8 mouse cellular contexts compared by ENCODE assay signal in genomic region chr8:81061950-81062349, GRCm38 (mm10). TPM values are rescaled to one million over a fixed set of nuclear protein-coding genes. Genes with fewer than 3 reads are reported as not detected.
DNase-seq lines count a peak whose midpoint lies in the region; ATAC-seq lines count a peak whose summit lies in the region.
"Had no signal": no experiment of that assay in that cellular context is flagged by ENCODE, and none has a peak within 500 bp of the region (broad histone marks: within the 10 kb centered on the region; RNA-seq: fewer than 3 reads in every experiment).

No protein-coding gene starts in this region.

- no peaks in the 10 kb centered on the region for H3K9me3 ChIP-seq in neural tube, embryonic 15.5 days (replicated peaks)

- no peak overlapping the region for H3K4me2 ChIP-seq in neural tube, embryonic 15.5 days

- H3K9ac ChIP-seq in neural tube, embryonic 15.5 days (replicated peaks) = no peak overlapping the region
- H3K9ac ChIP-seq: liver, embryonic 14.5 days had no signal

- no peak overlapping the region for H3K4me3 ChIP-seq in neural tube, embryonic 15.5 days (replicated peaks)

- intact Hi-C loops in left cerebral cortex, postnatal 36 days (cut with DNase I) = loop anchor here (2.0 to 10.0 kb wide), 3 partner anchors 280 to 1773 kb away; partner anchors contain the start of gene Inpp4b

- no peak overlapping the region for H3K27ac ChIP-seq in neural tube, embryonic 15.5 days (replicated peaks)
- H3K27ac ChIP-seq: liver, embryonic 14.5 days had no signal

- DNase-seq in left cerebral cortex, adult 11 months (ENCODE audit: low spot score) = peak; percentile 35
- no peak for DNase-seq in left cerebral cortex, postnatal 36 days (ENCODE audit: low spot score in 2 of 2)
- DNase-seq in ES-CJ7 (ENCODE audit: low read depth, low spot score) = peak; percentile 38
- DNase-seq in brain, embryonic 18.5 days (ENCODE audit: low read depth, low spot score) = peak; percentile 56
- DNase-seq in kidney, postnatal 10 days = peak; percentile 32
- no peak for DNase-seq in adrenal gland, adult 8-10 months

- peak; percentile 63 for ATAC-seq in neural tube, embryonic 15.5 days (ENCODE audit: low FRiP score)

- H3K36me3 ChIP-seq in neural tube, embryonic 15.5 days = no peaks in the 10 kb centered on the region

- H3K4me1 ChIP-seq in neural tube, embryonic 15.5 days = no peaks in the 10 kb centered on the region

- no peaks in the 10 kb centered on the region for H3K27me3 ChIP-seq in neural tube, embryonic 15.5 days (replicated peaks)

- 46% methylated on average over 3 of the region's 3 CpGs for WGBS in neural tube, embryonic 15.5 days

RNA-seq across cellular contexts. Expression of gene Usp38, which starts 47.2 kb away (rescaled TPM):
- 10 to 100 TPM; 22.1 to 23.7 TPM for total RNA-seq in left cerebral cortex, postnatal 36 days (2021)
- polyA plus RNA-seq in neural tube, embryonic 15.5 days (2015; fragmentation: Nextera tagmentation; extraction: Ambion mirVana) = 17.0 TPM in 2 replicates
- total RNA-seq in adrenal gland, adult 8-10 months (2022) = 10 to 100 TPM; 22.8 to 24.4 (median 23.3) TPM

Comparison
In these comparisons a context has a peak if more than half of its experiments do, and no peak if none do; other contexts are left out.
1. DNase-seq: peak in left cerebral cortex, adult 11 months (single experiment), ES-CJ7 (single experiment), brain, embryonic 18.5 days (single experiment) and kidney, postnatal 10 days (single experiment); none in left cerebral cortex, postnatal 36 days (0 of 2) and adrenal gland, adult 8-10 months (single experiment).